Mouse (Mus musculus): ENCODE measurements around the gene Plxnb2.

DNA sequence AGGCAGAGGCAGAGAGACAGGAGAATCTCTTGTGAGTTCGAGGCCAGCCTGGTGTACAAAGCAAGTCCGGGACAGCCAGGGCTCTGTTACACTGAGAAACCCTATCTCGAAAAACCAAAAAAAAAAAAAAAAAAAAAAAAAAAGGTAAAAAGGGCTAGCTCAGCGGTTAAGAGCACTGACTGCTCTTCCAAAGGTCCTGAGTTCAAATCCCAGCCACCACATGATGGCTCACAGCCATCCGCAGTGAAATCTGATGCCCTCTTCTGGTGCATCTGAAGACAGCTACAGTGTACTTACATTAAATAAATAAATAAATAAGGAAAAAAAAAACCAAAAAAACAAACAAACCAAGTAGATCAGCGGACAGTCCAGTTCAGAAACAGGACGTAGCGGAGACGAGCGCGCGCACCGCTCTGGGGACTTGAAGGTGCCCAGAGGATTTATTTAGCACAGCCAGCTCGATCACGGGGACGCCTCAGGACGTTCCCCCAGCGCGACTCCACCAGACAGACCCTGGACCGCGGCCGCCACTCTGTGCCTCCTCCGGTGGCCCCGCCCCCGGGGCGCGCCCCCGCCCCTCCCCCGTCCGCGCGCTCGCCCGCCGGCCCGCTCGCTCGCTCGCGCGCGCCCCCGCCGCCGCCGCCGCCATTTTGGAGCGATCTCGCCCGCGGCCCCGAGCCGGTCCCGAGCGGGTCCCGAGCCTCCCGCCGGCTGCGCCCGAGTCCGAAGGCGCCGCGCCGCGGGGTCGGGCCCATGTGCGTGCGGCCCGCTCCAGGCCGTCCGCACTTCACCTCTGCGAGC is 30.5 kb upstream of the Plxnb2 start, which contains the start of gene Ppp6r2:
- no peak for TF ChIP-seq MAX (IDR thresholded peaks at IDR 0.05)
- no peak for TF ChIP-seq CTCF (IDR thresholded peaks at IDR 0.05; ENCODE audit: control insufficient read depth, insufficient read depth, insufficient read length)
- TF ChIP-seq MYOD1 (IDR thresholded peaks at IDR 0.05; ENCODE audit: control insufficient read depth, insufficient read length, low read depth) = no peak
- no peak for TF ChIP-seq CEBPB (IDR thresholded peaks at IDR 0.05; ENCODE audit: low read depth)
- no peak for TF ChIP-seq USF1 (IDR thresholded peaks at IDR 0.05; ENCODE audit: low read depth)
- TF ChIP-seq MYOG (IDR thresholded peaks at IDR 0.05; ENCODE audit: control insufficient read depth, extremely low read depth, insufficient read length) = no peak
- TF ChIP-seq FOSL1 (IDR thresholded peaks at IDR 0.05; ENCODE audit: insufficient read depth, low read length, poor library complexity, severe bottlenecking) = no peak
